Mouse (Mus musculus): ENCODE data around the gene Vamp3. TPM values are rescaled to one million over a fixed set of nuclear protein-coding genes. Genes with fewer than 3 reads are reported as not detected.
"Not testable (repeated sequence)": the region's sequence is repeated elsewhere in the genome, so short reads cannot be mapped to it uniquely, and the experiment has no call there.

Gene Vamp3
- total RNA-seq, 2 experiments from 2014 or later: 62.2 to 65.4 TPM

DNA sequence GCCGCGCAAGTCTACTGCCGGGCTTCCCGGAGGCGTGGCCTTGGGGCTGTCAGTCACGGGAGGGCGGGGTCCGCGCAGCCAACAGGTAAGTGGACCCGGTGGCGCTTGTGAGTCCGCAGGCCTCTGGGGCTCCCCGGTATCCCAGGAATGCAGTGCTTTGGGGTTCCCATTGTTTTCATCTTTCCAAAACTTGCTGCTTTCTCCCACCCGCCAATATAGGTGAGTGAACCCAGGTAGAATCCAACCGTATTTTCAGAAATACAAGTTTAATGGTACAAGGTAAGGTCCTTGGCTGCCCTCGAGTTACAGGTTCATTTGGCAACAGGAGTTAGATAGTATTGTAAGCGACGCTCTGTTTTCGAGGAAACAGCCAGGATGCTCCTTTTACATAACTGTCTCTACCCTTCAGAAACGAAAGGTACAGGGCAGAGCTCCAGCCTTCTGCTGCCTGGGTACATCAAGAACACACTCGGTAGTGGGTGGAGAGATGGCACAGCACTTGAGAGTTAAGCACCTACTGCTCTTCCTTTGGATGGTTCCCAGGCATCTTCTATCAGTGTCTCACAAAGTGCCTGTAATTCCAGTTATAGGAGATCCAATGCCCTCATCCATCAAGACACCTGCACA, 12.7 kb downstream of the Vamp3 start:
- no peak for DNase-seq

GRCm38 (mm10) chr4:151044037-151044943, 13.5 kb downstream of the Vamp3 start, which contains the start of gene Per3:
TSS of gene Per3 (minus strand) at chr4:151044665.
- DNase-seq: peak; percentile 99

DNA sequence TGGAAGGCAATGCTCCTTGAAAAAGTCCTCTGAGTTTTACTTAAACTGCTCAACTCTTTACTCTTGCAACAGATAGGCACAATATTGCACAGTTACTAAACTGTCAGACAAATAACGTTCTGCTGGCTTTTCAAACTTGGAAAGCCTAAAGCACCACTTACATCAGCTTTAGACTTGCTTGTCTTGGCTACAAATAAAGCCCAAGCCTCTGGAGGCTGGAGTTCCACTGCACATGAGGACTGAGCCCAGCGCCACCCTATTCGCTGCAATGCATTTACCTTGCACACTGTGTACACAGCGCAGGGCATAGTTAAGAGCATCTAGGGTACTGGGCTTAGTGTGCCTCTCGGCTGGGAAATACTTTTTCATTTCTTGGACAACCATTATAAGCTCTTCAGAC, 14.5 kb downstream of the Vamp3 start:
- DNase-seq: no peak

DNA sequence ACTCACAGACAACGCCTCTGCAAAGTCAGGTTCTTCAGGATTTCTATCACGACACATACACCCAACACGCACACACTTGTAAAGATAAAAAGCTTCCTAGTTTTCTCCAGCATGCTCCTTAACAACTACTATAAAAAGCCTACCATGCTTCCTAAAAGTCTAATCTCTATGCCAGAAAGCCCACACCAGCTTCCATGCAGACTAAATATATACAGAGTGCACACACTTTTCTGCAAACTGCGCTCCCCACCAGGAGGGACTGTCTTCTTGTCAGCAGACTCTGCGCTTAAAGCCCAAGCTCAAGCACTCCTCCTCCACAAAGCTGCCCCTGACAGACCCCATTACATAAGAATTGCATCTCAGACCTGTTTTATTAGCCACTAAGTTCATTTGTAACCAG, 16.3 kb downstream of the Vamp3 start:
- DNase-seq: no peak

- DNase-seq: no peak
Observed at GRCm38 (mm10) chr4:151037800-151038199, 20.0 kb downstream of the Vamp3 start.

GRCm38 (mm10) chr4:151036521-151036920, 21.2 kb downstream of the Vamp3 start:
- no peak for DNase-seq

GRCm38 (mm10) chr4:151027001-151027400, 30.8 kb downstream of the Vamp3 start:
- DNase-seq: no peak

- DNase-seq: no peak
Observed at GRCm38 (mm10) chr4:151024152-151024551, 33.6 kb downstream of the Vamp3 start.

GRCm38 (mm10) chr4:151017356-151017755, 40.4 kb downstream of the Vamp3 start:
- not testable (repeated sequence) for DNase-seq

DNA sequence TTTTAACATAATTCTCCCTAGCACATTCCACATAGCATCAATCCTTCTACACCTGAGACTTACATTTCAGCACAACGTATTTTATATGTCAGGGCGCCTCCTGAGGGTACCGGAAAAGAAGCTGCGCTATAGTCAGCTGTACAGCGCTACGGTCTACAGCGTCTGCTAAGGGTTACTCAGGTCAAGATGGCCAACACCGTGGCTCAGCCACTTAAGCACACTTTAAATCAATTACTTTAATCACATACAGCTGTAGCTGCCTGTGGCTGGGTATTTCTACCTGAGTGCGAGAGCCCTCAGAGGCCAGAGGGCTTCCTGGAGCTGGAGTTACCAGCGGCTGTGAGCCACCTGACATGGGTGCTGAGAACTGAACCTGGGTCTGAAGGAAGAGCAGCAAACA, 41.8 kb downstream of the Vamp3 start:
- no peak for DNase-seq

GRCm38 (mm10) chr4:151010316-151010715, 47.4 kb downstream of the Vamp3 start:
- DNase-seq: no peak

DNA sequence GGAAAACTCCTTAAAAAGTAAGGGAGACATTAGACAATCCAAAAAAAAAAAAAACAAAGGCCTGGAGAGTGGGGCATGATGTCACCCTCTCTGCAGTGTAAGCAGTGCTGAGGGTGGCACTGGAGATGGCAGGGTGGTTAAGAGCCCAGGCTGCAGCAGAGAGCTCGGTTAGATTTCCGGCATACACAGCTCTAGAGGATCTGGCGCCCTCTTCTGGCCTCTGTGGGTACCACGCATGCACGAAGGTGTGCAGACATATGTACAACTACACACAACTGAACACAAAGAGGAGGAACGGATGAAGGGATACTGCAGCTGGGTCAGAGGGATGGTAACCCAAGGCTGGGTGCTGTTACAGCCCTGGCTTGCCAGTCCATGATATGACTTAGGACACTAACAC, 50.8 kb downstream of the Vamp3 start:
- DNase-seq: peak; percentile 48

DNA sequence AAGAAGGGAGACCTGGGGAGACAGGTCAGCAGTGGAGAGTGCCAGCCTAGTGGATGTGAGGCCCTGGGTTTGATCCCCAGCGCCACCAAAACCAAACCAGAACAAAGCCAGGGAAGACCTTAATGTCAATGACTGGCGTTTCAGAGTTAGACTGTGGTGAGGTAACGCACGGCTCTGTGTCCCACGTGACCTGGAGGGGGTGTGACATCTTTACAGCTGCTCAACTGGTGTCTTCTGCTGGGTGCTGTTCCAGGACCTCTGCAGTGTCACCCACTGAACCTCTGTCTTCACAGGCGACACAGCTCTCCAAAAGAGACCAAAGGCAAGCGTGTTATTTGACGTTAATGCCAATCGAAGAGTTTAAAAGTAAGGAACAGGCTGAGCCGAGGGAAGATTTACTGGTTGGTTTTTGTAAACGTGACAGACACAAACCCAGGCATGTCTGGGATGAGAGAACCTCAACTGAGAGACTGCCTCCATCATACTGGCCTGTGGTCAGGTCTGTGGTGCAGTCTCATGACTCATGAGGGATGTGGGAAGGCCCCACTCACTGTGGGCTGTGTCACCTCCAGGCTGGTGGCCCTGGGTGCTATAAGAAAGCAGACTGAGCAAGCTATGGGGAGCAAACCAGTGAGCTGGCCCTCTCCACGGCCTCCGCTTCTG, 52.0 kb downstream of the Vamp3 start:
- no peak for DNase-seq

GRCm38 (mm10) chr4:151001397-151001796, 56.4 kb downstream of the Vamp3 start:
- no peak for DNase-seq

DNA sequence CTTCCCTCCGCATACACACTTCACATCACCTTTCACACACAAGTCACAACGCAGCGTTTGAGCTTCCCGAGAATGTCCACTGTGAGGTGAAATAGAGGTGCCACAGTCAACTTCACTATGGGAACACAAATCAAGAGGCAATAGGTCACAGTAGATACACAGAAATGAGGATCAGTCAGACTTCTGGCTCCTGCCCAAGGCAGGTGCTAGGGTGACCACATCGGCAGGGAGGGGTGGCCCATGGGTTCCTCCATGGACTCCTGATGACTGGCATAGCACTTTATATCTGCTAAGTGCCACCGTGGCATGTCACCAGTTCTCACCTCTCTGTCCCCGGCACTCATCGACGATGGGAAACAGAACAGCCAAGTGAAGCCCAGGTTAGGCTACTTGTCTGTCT, 59.1 kb downstream of the Vamp3 start:
- no peak for DNase-seq

Other genes starting within 250 kb of the Vamp3 start
- 10 to 100 TPM; 17.4 to 23.6 TPM for gene Errfi1, start 204.0 kb downstream of the Vamp3 start, total RNA-seq (2021)
- 100 to 1,000 TPM; 427 to 492 TPM for gene Park7, start 143.5 kb downstream of the Vamp3 start, total RNA-seq (2021)
- under 1 TPM in 1 of 2 experiments, not detected in 1; 0.27 TPM for gene Tnfrsf9, start 143.4 kb downstream of the Vamp3 start, total RNA-seq (2021)
- not detected for gene Uts2, start 60.9 kb downstream of the Vamp3 start, total RNA-seq (2021)
- 10 to 100 TPM; 15.5 to 17.0 TPM for gene Per3, start 13.3 kb downstream of the Vamp3 start, total RNA-seq (2021)
- not detected for gene Gm13090, start 31.6 kb upstream of the Vamp3 start, total RNA-seq (2021)